Mouse (Mus musculus) intestine, postnatal 0 days (tissue): Measurements from ENCODE around the gene Wfdc11. TPM values are rescaled to one million over a fixed set of nuclear protein-coding genes. Genes with fewer than 3 reads are reported as not detected.

Experiments used
- ATAC-seq: fragments of 200-750 bp; cut with Nextera tagmentation; 2 replicates; pipeline ENCODE4 v1.8.0; 2017; ENCODE audit warnings: mild to moderate bottlenecking, moderate TSS enrichment, moderate library complexity
- H3K27ac ChIP-seq: fragments of 300-500 bp; sonication (generic); 2 replicates; pipeline ENCODE4 v1.5.1; 2014; ENCODE audit warnings: mild to moderate bottlenecking, low read depth, low read length, moderate library complexity
- H3K27me3 ChIP-seq: fragments of 300-500 bp; sonication (generic); replicated peaks from 2 replicates; pipeline ENCODE4 v1.6.1; 2014; ENCODE audit warnings: low read length, mixed read lengths; ENCODE audit not compliant: control insufficient read depth, insufficient read depth
- H3K36me3 ChIP-seq: fragments of 300-500 bp; sonication (generic); 2 replicates; pipeline ENCODE4 v1.6.1; 2014; ENCODE audit warnings: mild to moderate bottlenecking, moderate library complexity; ENCODE audit not compliant: control insufficient read depth, insufficient read depth
- H3K4me1 ChIP-seq: fragments of 300-500 bp; sonication (generic); replicated peaks from 2 replicates; pipeline ENCODE4 v1.6.1; 2014; ENCODE audit warnings: antibody characterized with exemption, low read length, mixed read lengths; ENCODE audit not compliant: control insufficient read depth, insufficient read depth
- H3K4me2 ChIP-seq: fragments of 300-500 bp; sonication (generic); replicated peaks from 2 replicates; pipeline ENCODE4 v1.6.1; 2014; ENCODE audit warnings: low read depth, mild to moderate bottlenecking, moderate library complexity
- H3K4me3 ChIP-seq: fragments of 300-500 bp; sonication (generic); 2 replicates; pipeline ENCODE4 v1.5.1; 2014; ENCODE audit warnings: low read depth, low read length
- H3K9ac ChIP-seq: fragments of 300-500 bp; sonication (generic); 2 replicates; pipeline ENCODE4 v1.6.1; 2014; ENCODE audit warnings: mild to moderate bottlenecking, low read depth, low read length
- H3K9me3 ChIP-seq: fragments of 300-500 bp; sonication (generic); 2 replicates; pipeline ENCODE4 v1.6.1; 2016; ENCODE audit warnings: mixed run types; ENCODE audit not compliant: control insufficient read depth
- CTCF ChIP-seq: sonication (generic); IDR thresholded peaks from 2 replicates; pipeline ENCODE4 v1.5.1; 2016; ENCODE audit warnings: low read depth, mild to moderate bottlenecking, control low read depth, antibody characterized with exemption, moderate library complexity
- WGBS: fragments of 180-500 bp; shearing (Covaris S2); extraction: QIAGEN DNeasy Blood & Tissue Kit; methylation state at CpG from one replicate; pipeline ENCODE4 v1.1.7; 2014; 5-methylcytosine and 5-hydroxymethylcytosine counted together
- polyA plus RNA-seq: library from polyadenylated mRNA; unstranded; fragments of >200 nt; fragmentation: Nextera tagmentation; extraction: Ambion mirVana; gene quantifications from 2 replicates; pipeline ENCODE4 v1.2.1, GENCODE M21; 2015

Gene Wfdc11
- polyA plus RNA-seq, 1 experiment from 2014 or later = not detected

DNA sequence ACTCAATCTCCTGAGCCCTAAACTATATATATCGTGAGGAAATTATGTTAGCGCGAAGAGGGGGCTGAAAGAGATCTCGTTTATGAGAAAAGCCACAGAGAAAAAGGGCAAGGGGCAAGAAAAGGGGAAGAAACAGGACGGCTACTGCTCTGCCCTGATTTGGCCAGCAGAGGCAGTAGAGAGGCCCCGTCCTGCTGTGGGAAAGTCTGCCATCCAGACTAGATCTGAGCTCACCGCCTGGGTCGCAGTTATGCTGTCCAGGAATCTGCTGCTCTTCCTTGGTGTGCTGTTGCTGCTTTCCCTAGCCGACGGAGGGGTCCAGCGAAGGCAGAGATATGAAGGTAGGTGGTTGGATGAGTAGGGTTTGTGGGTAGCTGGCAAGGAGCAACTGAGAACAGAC, 18.0 kb downstream of the Wfdc11 start, which contains the start of gene Wfdc10:
Wfdc10 (plus strand) TSS at position 189 of the 400 bp plus-strand sequence.
- H3K4me1 ChIP-seq = no peaks in the 10 kb centered on the region
- no peak within 1 kb of the TSS for H3K9ac ChIP-seq
- no peaks in the 10 kb centered on the region for H3K36me3 ChIP-seq
- no peaks in the 10 kb centered on the region for H3K9me3 ChIP-seq
- WGBS = 9% methylated on average over 11 of the region's 11 CpGs
- ATAC-seq = no peak
- no peaks in the 10 kb centered on the region for H3K27me3 ChIP-seq
- no peak within 1 kb of the TSS for H3K4me3 ChIP-seq
- no peak within 1 kb of the TSS for H3K27ac ChIP-seq
- H3K4me2 ChIP-seq = no peak within 1 kb of the TSS
- TF ChIP-seq CTCF = peak; percentile 92

DNA sequence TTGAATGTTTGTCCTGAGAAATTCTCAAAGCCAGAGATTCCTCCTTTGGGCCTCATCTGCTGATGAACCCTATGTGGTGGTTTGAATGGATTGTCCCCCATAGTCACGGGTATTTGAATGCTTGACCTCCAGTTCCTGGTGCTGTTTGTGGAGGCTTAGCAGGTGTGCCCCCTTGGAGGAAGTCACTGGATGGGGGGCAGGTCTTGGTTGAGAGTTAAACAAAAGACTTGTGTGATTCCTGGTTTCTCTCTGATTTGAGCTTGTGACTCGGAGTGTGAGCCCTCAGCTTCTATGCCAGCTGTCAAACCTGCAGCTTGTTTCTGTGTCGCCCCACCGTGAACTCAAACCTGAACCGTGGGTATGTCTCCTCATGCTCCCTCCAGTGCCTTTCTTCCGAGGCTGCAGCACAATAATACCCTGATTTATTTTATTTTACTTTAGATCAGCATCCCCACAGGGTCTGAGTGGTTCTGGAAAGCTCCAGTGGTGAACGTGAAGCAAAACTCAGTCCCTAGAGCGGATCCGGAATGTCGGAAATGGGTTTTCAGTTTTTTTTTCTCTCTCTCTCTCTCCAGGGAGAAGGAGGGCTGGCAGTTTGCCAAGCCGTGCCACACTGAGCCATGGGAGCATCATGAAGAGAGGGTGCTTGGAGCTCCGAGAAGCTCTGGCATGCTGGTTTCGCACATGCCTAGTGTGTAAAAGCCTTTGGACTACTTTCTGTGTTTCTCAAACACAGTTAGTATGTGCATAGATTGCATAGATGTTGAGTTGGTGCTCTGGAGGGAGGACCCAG, 31.8 kb downstream of the Wfdc11 start:
- Histone ChIP-seq H3K27ac (no peak overlapping the region), H3K9me3 (no peaks in the 10 kb centered on the region), H3K36me3 (no peaks in the 10 kb centered on the region), H3K4me3 (no peak overlapping the region), H3K9ac (no peak overlapping the region), H3K4me1 (no peaks in the 10 kb centered on the region), H3K27me3 (no peaks in the 10 kb centered on the region), H3K4me2 (no peak overlapping the region)
- 76% methylated on average over 13 of the region's 13 CpGs for WGBS
- no peak for ATAC-seq
- TF ChIP-seq CTCF = no peak

GRCm38 (mm10) chr2:164641129-164641528, 32.8 kb downstream of the Wfdc11 start:
- no peak for TF ChIP-seq CTCF
- Histone ChIP-seq H3K27me3 (no peaks in the 10 kb centered on the region), H3K4me1 (no peaks in the 10 kb centered on the region), H3K36me3 (no peaks in the 10 kb centered on the region), H3K27ac (no peak overlapping the region), H3K4me3 (no peak overlapping the region), H3K4me2 (no peak overlapping the region), H3K9ac (no peak overlapping the region), H3K9me3 (no peaks in the 10 kb centered on the region)
- WGBS = 59% methylated on average over 7 of the region's 7 CpGs
- no peak for ATAC-seq

GRCm38 (mm10) chr2:164638696-164639095, 35.2 kb downstream of the Wfdc11 start, which contains the start of gene Wfdc16:
Gene Wfdc16, minus strand, starts transcription at chr2:164638796.
- Histone ChIP-seq H3K9ac (no peak within 1 kb of the TSS), H3K4me1 (no peaks in the 10 kb centered on the region), H3K27me3 (no peaks in the 10 kb centered on the region), H3K9me3 (no peaks in the 10 kb centered on the region), H3K4me2 (no peak within 1 kb of the TSS), H3K36me3 (no peaks in the 10 kb centered on the region), H3K27ac (no peak within 1 kb of the TSS), H3K4me3 (no peak within 1 kb of the TSS)
- TF ChIP-seq CTCF = no peak
- 75% methylated on average over 3 of the region's 3 CpGs for WGBS
- no peak for ATAC-seq

DNA sequence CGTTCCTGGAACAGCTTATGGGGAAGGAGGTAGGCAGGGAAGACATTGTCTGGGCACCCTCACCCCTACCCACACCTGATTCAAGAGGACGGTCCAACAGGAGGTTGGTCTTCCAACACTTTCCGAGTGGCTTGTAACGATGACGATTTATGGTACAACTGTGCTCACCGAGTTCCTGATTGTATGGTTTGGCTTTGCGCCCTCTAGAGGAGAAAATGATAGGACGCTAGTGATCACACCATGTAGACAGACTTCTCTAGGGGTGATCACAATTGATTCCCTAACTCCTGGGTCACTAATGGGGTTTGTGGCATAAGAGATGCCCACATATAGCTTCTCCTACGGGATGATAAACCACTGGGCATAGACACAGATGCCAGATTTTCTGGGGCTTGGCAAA, 38.6 kb downstream of the Wfdc11 start:
- no peak for ATAC-seq
- no peaks in the 10 kb centered on the region for H3K36me3 ChIP-seq
- no peaks in the 10 kb centered on the region for H3K9me3 ChIP-seq
- H3K4me1 ChIP-seq = no peaks in the 10 kb centered on the region
- H3K27ac ChIP-seq = no peak overlapping the region
- no peaks in the 10 kb centered on the region for H3K27me3 ChIP-seq
- TF ChIP-seq CTCF = peak; percentile 52
- no peak overlapping the region for H3K4me3 ChIP-seq
- H3K4me2 ChIP-seq = no peak overlapping the region
- H3K9ac ChIP-seq = no peak overlapping the region
- 75% methylated on average over 9 of the region's 9 CpGs for WGBS

DNA sequence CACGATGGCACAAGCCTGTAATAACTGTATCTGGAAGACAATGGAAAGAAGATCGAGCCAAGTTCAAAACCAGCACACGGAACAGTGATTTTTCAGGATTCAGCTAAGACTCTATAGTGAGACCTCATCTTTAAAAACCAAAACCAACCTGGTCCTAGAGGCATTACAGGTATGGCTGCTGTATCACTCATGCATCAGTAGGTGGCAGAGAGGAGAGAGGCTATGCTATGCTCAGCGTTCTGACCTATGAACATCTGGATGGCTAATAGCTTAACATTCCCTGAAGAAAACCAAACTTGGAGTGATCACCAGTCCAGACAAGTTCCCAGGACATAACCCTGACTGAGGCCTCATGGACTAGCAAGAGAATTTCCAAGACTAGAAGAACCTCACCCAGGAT, 52.1 kb downstream of the Wfdc11 start:
- Histone ChIP-seq H3K4me1 (no peaks in the 10 kb centered on the region), H3K9me3 (no peaks in the 10 kb centered on the region), H3K4me2 (no peak overlapping the region), H3K27ac (no peak overlapping the region), H3K27me3 (no peaks in the 10 kb centered on the region), H3K9ac (no peak overlapping the region), H3K36me3 (no peaks in the 10 kb centered on the region), H3K4me3 (no peak overlapping the region)
- ATAC-seq = no peak
- peak; percentile 53 for TF ChIP-seq CTCF
- WGBS = 78% methylated on average over 4 of the region's 4 CpGs
